Mouse (Mus musculus): ENCODE results near the gene Kcnd1. TPM values are rescaled to one million over a fixed set of nuclear protein-coding genes. Genes with fewer than 3 reads are reported as not detected.

Gene Kcnd1
- polyA plus RNA-seq, 1 experiment from 2014 or later = 1.8 TPM

GRCm38 (mm10) chrX:7863181-7863580 is 41.1 kb downstream of the Kcnd1 start:
- WGBS = 84% methylated on average over 1 of the region's 1 CpGs
- ATAC-seq (ENCODE audit: insufficient number of reproducible peaks, insufficient read depth, low FRiP score, low read depth) = no peak
- H3K27ac ChIP-seq (replicated peaks in 1 of 2; ENCODE audit: control insufficient read depth in 1 of 2, insufficient read depth in 1 of 2, low read depth in 2 of 2, low read length in 2 of 2) = no peak overlapping the region
- no peaks in the 10 kb centered on the region for H3K27me3 ChIP-seq (ENCODE audit: control insufficient read depth, insufficient read depth, low read length)
- no peak overlapping the region for H3K4me2 ChIP-seq (ENCODE audit: low read length)
- no peak overlapping the region for H3K9ac ChIP-seq (ENCODE audit: low read length)
- H3K4me1 ChIP-seq (ENCODE audit: control insufficient read depth in 2 of 2, insufficient read depth in 2 of 2, low read length in 2 of 2) = peaks cover 0 to 2% of the 10 kb centered on the region in 2 experiments; a peak in 1 of 4 replicates
- no peak overlapping the region for H3K4me3 ChIP-seq (ENCODE audit: control insufficient read depth in 1 of 2, insufficient read depth in 1 of 2, low read depth in 1 of 2, low read length in 2 of 2)
- H3K9me3 ChIP-seq (ENCODE audit: control insufficient read depth, low read length) = no peaks in the 10 kb centered on the region
- H3K36me3 ChIP-seq (ENCODE audit: control insufficient read depth, insufficient read depth, low read length) = peaks cover 13% of the 10 kb centered on the region; the same call in 1 of the 2 replicates

- no peak overlapping the region for H3K4me3 ChIP-seq (ENCODE audit: control insufficient read depth in 1 of 2, insufficient read depth in 1 of 2, low read depth in 1 of 2, low read length in 2 of 2)
- no peaks in the 10 kb centered on the region for H3K9me3 ChIP-seq (ENCODE audit: control insufficient read depth, low read length)
- no peak for ATAC-seq (ENCODE audit: insufficient number of reproducible peaks, insufficient read depth, low FRiP score, low read depth)
- peaks cover 12% of the 10 kb centered on the region; the same call in 1 of the 2 replicates for H3K36me3 ChIP-seq (ENCODE audit: control insufficient read depth, insufficient read depth, low read length)
- H3K4me2 ChIP-seq (ENCODE audit: low read length) = no peak overlapping the region
- H3K9ac ChIP-seq (ENCODE audit: low read length) = no peak overlapping the region
- no peak overlapping the region for H3K27ac ChIP-seq (replicated peaks in 1 of 2; ENCODE audit: control insufficient read depth in 1 of 2, insufficient read depth in 1 of 2, low read depth in 2 of 2, low read length in 2 of 2)
- peaks cover 0 to 2% of the 10 kb centered on the region in 2 experiments; a peak in 1 of 4 replicates for H3K4me1 ChIP-seq (ENCODE audit: control insufficient read depth in 2 of 2, insufficient read depth in 2 of 2, low read length in 2 of 2)
- 65% methylated on average over 3 of the region's 3 CpGs for WGBS
- H3K27me3 ChIP-seq (ENCODE audit: control insufficient read depth, insufficient read depth, low read length) = no peaks in the 10 kb centered on the region
Observed at GRCm38 (mm10) chrX:7864551-7864950, 42.5 kb downstream of the Kcnd1 start.

GRCm38 (mm10) chrX:7865343-7865742 is 43.3 kb downstream of the Kcnd1 start:
- Histone ChIP-seq H3K9me3 (ENCODE audit: control insufficient read depth, low read length) (no peaks in the 10 kb centered on the region), H3K4me1 (ENCODE audit: control insufficient read depth in 2 of 2, insufficient read depth in 2 of 2, low read length in 2 of 2) (peaks cover 0 to 2% of the 10 kb centered on the region in 2 experiments; a peak in 1 of 4 replicates), H3K36me3 (ENCODE audit: control insufficient read depth, insufficient read depth, low read length) (peaks cover 10% of the 10 kb centered on the region; the same call in 1 of the 2 replicates), H3K4me2 (ENCODE audit: low read length) (no peak overlapping the region), H3K4me3 (ENCODE audit: control insufficient read depth in 1 of 2, insufficient read depth in 1 of 2, low read depth in 1 of 2, low read length in 2 of 2) (no peak overlapping the region), H3K27ac (replicated peaks in 1 of 2; ENCODE audit: control insufficient read depth in 1 of 2, insufficient read depth in 1 of 2, low read depth in 2 of 2, low read length in 2 of 2) (no peak overlapping the region), H3K9ac (ENCODE audit: low read length) (no peak overlapping the region), H3K27me3 (ENCODE audit: control insufficient read depth, insufficient read depth, low read length) (no peaks in the 10 kb centered on the region)
- 59% methylated on average over 2 of the region's 2 CpGs for WGBS
- no peak for ATAC-seq (ENCODE audit: insufficient number of reproducible peaks, insufficient read depth, low FRiP score, low read depth)

GRCm38 (mm10) chrX:7865786-7866185 is 43.7 kb downstream of the Kcnd1 start:
- 63% methylated on average over 2 of the region's 2 CpGs for WGBS
- ATAC-seq (ENCODE audit: insufficient number of reproducible peaks, insufficient read depth, low FRiP score, low read depth) = no peak
- no peak overlapping the region for H3K4me2 ChIP-seq (ENCODE audit: low read length)
- peaks cover 0 to 2% of the 10 kb centered on the region in 2 experiments; a peak in 1 of 4 replicates for H3K4me1 ChIP-seq (ENCODE audit: control insufficient read depth in 2 of 2, insufficient read depth in 2 of 2, low read length in 2 of 2)
- no peaks in the 10 kb centered on the region for H3K9me3 ChIP-seq (ENCODE audit: control insufficient read depth, low read length)
- no peak overlapping the region for H3K9ac ChIP-seq (ENCODE audit: low read length)
- no peak overlapping the region for H3K4me3 ChIP-seq (ENCODE audit: control insufficient read depth in 1 of 2, insufficient read depth in 1 of 2, low read depth in 1 of 2, low read length in 2 of 2)
- H3K27me3 ChIP-seq (ENCODE audit: control insufficient read depth, insufficient read depth, low read length) = no peaks in the 10 kb centered on the region
- H3K27ac ChIP-seq (replicated peaks in 1 of 2; ENCODE audit: control insufficient read depth in 1 of 2, insufficient read depth in 1 of 2, low read depth in 2 of 2, low read length in 2 of 2) = no peak overlapping the region
- peaks cover 10% of the 10 kb centered on the region; the same call in 1 of the 2 replicates for H3K36me3 ChIP-seq (ENCODE audit: control insufficient read depth, insufficient read depth, low read length)

GRCm38 (mm10) chrX:7867141-7867540 is 45.1 kb downstream of the Kcnd1 start:
- H3K9ac ChIP-seq (ENCODE audit: low read length) = no peak overlapping the region
- peaks cover 0 to 2% of the 10 kb centered on the region in 2 experiments; a peak in 1 of 4 replicates for H3K4me1 ChIP-seq (ENCODE audit: control insufficient read depth in 2 of 2, insufficient read depth in 2 of 2, low read length in 2 of 2)
- H3K36me3 ChIP-seq (ENCODE audit: control insufficient read depth, insufficient read depth, low read length) = peaks cover 16% of the 10 kb centered on the region
- H3K27me3 ChIP-seq (ENCODE audit: control insufficient read depth, insufficient read depth, low read length) = no peaks in the 10 kb centered on the region
- 80% methylated on average over 1 of the region's 1 CpGs for WGBS
- H3K27ac ChIP-seq (replicated peaks in 1 of 2; ENCODE audit: control insufficient read depth in 1 of 2, insufficient read depth in 1 of 2, low read depth in 2 of 2, low read length in 2 of 2) = no peak overlapping the region
- no peak overlapping the region for H3K4me3 ChIP-seq (ENCODE audit: control insufficient read depth in 1 of 2, insufficient read depth in 1 of 2, low read depth in 1 of 2, low read length in 2 of 2)
- no peak for ATAC-seq (ENCODE audit: insufficient number of reproducible peaks, insufficient read depth, low FRiP score, low read depth)
- H3K9me3 ChIP-seq (ENCODE audit: control insufficient read depth, low read length) = no peaks in the 10 kb centered on the region
- H3K4me2 ChIP-seq (ENCODE audit: low read length) = no peak overlapping the region

GRCm38 (mm10) chrX:7868506-7868905 is 46.4 kb downstream of the Kcnd1 start:
- Histone ChIP-seq H3K27ac (replicated peaks in 1 of 2; ENCODE audit: control insufficient read depth in 1 of 2, insufficient read depth in 1 of 2, low read depth in 2 of 2, low read length in 2 of 2) (no peak overlapping the region), H3K4me1 (ENCODE audit: control insufficient read depth in 2 of 2, insufficient read depth in 2 of 2, low read length in 2 of 2) (peaks cover 0 to 2% of the 10 kb centered on the region in 2 experiments; a peak in 1 of 4 replicates), H3K36me3 (ENCODE audit: control insufficient read depth, insufficient read depth, low read length) (peaks cover 28% of the 10 kb centered on the region), H3K4me2 (ENCODE audit: low read length) (no peak overlapping the region), H3K9me3 (ENCODE audit: control insufficient read depth, low read length) (no peaks in the 10 kb centered on the region), H3K4me3 (ENCODE audit: control insufficient read depth in 1 of 2, insufficient read depth in 1 of 2, low read depth in 1 of 2, low read length in 2 of 2) (no peak overlapping the region), H3K9ac (ENCODE audit: low read length) (no peak overlapping the region), H3K27me3 (ENCODE audit: control insufficient read depth, insufficient read depth, low read length) (no peaks in the 10 kb centered on the region)
- WGBS = 39% methylated on average over 2 of the region's 2 CpGs
- no peak for ATAC-seq (ENCODE audit: insufficient number of reproducible peaks, insufficient read depth, low FRiP score, low read depth)

- Histone ChIP-seq H3K36me3 (ENCODE audit: control insufficient read depth, insufficient read depth, low read length) (peaks cover 39% of the 10 kb centered on the region), H3K4me2 (ENCODE audit: low read length) (no peak overlapping the region), H3K9me3 (ENCODE audit: control insufficient read depth, low read length) (no peaks in the 10 kb centered on the region), H3K9ac (ENCODE audit: low read length) (no peak overlapping the region), H3K27ac (replicated peaks in 1 of 2; ENCODE audit: control insufficient read depth in 1 of 2, insufficient read depth in 1 of 2, low read depth in 2 of 2, low read length in 2 of 2) (no peak overlapping the region), H3K4me3 (ENCODE audit: control insufficient read depth in 1 of 2, insufficient read depth in 1 of 2, low read depth in 1 of 2, low read length in 2 of 2) (no peak overlapping the region), H3K27me3 (ENCODE audit: control insufficient read depth, insufficient read depth, low read length) (no peaks in the 10 kb centered on the region), H3K4me1 (ENCODE audit: control insufficient read depth in 2 of 2, insufficient read depth in 2 of 2, low read length in 2 of 2) (peaks cover 0 to 2% of the 10 kb centered on the region in 2 experiments; a peak in 1 of 4 replicates)
- ATAC-seq (ENCODE audit: insufficient number of reproducible peaks, insufficient read depth, low FRiP score, low read depth) = no peak
- WGBS = 50% methylated on average over 3 of the region's 3 CpGs
Observed at GRCm38 (mm10) chrX:7869826-7870225, 47.7 kb downstream of the Kcnd1 start.

- Histone ChIP-seq H3K4me2 (ENCODE audit: low read length) (peak within 1 kb of the TSS; percentile 85), H3K27ac (replicated peaks in 1 of 2; ENCODE audit: control insufficient read depth in 1 of 2, insufficient read depth in 1 of 2, low read depth in 2 of 2, low read length in 2 of 2) (no peak within 1 kb of the TSS), H3K4me3 (ENCODE audit: control insufficient read depth in 1 of 2, insufficient read depth in 1 of 2, low read depth in 1 of 2, low read length in 2 of 2) (peak within 1 kb of the TSS; percentile 45 to 49), H3K9ac (ENCODE audit: low read length) (peak within 1 kb of the TSS; percentile 68), H3K36me3 (ENCODE audit: control insufficient read depth, insufficient read depth, low read length) (peaks cover 25% of the 10 kb centered on the region), H3K27me3 (ENCODE audit: control insufficient read depth, insufficient read depth, low read length) (no peaks in the 10 kb centered on the region), H3K4me1 (ENCODE audit: control insufficient read depth in 2 of 2, insufficient read depth in 2 of 2, low read length in 2 of 2) (peaks cover 3 to 7% of the 10 kb centered on the region in 2 experiments; a peak in 2 of 4 replicates), H3K9me3 (ENCODE audit: control insufficient read depth, low read length) (no peaks in the 10 kb centered on the region)
- ATAC-seq (ENCODE audit: insufficient number of reproducible peaks, insufficient read depth, low FRiP score, low read depth) = peak; percentile 85
- WGBS = 12% methylated on average over 37 of the region's 38 CpGs
Observed at GRCm38 (mm10) chrX:7878007-7878419, 55.9 kb downstream of the Kcnd1 start, which contains the start of gene Pim2. TSS of gene Pim2 (plus strand) at chrX:7878262.
